Mouse (Mus musculus) stomach, postnatal 0 days (tissue): ENCODE measurements at regions not wholly inside any gene's neighbourhood (a gene's known extent, or its start where the extent isn't known, plus 50 kb on each side); places are given as distances from the start of the nearest gene placed in this dataset.

Experiments
- ATAC-seq: fragments of 200-750 bp; cut with Nextera tagmentation; 2 replicates; pipeline ENCODE4 v1.8.0; 2017; ENCODE audit not compliant: low FRiP score, low TSS enrichment
- DNase-seq: peaks from one replicate; pipeline ENCODE4 v3.0.0-alpha.2; 2016; ENCODE audit warnings: low spot score
- H3K27ac ChIP-seq: fragments of 300-500 bp; sonication (generic); replicated peaks from 2 replicates; pipeline ENCODE4 v1.5.1; 2014; ENCODE audit warnings: mild to moderate bottlenecking, control low read depth
- H3K27me3 ChIP-seq: fragments of 300-500 bp; sonication (generic); 2 replicates; pipeline ENCODE4 v1.6.1; 2014; ENCODE audit warnings: low read length; ENCODE audit not compliant: control insufficient read depth, insufficient read depth
- H3K36me3 ChIP-seq: fragments of 300-500 bp; sonication (generic); 2 replicates; pipeline ENCODE4 v1.6.1; 2014; ENCODE audit warnings: low read length, mixed read lengths; ENCODE audit not compliant: control insufficient read depth, insufficient read depth
- H3K4me1 ChIP-seq: fragments of 300-500 bp; sonication (generic); replicated peaks from 2 replicates; pipeline ENCODE4 v1.6.1; 2014; ENCODE audit warnings: antibody characterized with exemption; ENCODE audit not compliant: control insufficient read depth, insufficient read depth
- H3K4me2 ChIP-seq: fragments of 300-500 bp; sonication (generic); replicated peaks from 2 replicates; pipeline ENCODE4 v1.6.1; 2014; ENCODE audit warnings: low read depth, mild to moderate bottlenecking, control low read depth, moderate library complexity
- H3K4me3 ChIP-seq: fragments of 300-500 bp; sonication (generic); 2 replicates; pipeline ENCODE4 v1.5.1; 2014; ENCODE audit warnings: low read depth, low read length, control low read depth
- H3K9ac ChIP-seq: fragments of 300-500 bp; sonication (generic); 2 replicates; pipeline ENCODE4 v1.6.1; 2014; ENCODE audit warnings: mild to moderate bottlenecking, low read length, control low read depth, mixed read lengths
- H3K9me3 ChIP-seq: fragments of 300-500 bp; sonication (generic); 2 replicates; pipeline ENCODE4 v1.6.1; 2016; ENCODE audit warnings: low read length; ENCODE audit not compliant: control insufficient read depth
- CTCF ChIP-seq: IDR thresholded peaks from 2 replicates; pipeline ENCODE4 v1.5.1; 2016; ENCODE audit warnings: antibody characterized with exemption, low read depth, mild to moderate bottlenecking, moderate library complexity
- EP300 ChIP-seq: optimal IDR thresholded peaks from 2 replicates; pipeline ENCODE3; 2016; ENCODE audit warnings: antibody characterized with exemption
- WGBS: fragments of 180-500 bp; shearing (Covaris S2); extraction: QIAGEN DNeasy Blood & Tissue Kit; methylation state at CpG from one replicate; pipeline ENCODE4 v1.1.7; 2014; 5-methylcytosine and 5-hydroxymethylcytosine counted together

GRCm38 (mm10) chr17:62510184-62510583 is 370.9 kb downstream of the Efna5 start:
- Histone ChIP-seq H3K9me3 (no peaks in the 10 kb centered on the region), H3K27me3 (no peaks in the 10 kb centered on the region), H3K36me3 (no peaks in the 10 kb centered on the region), H3K4me1 (no peaks in the 10 kb centered on the region), H3K4me3 (no peak overlapping the region), H3K27ac (no peak overlapping the region), H3K4me2 (no peak overlapping the region), H3K9ac (no peak overlapping the region)
- TF ChIP-seq EP300 (no peak), CTCF (no peak)
- WGBS = 62% methylated on average over 4 of the region's 4 CpGs
- ATAC-seq = no peak
- no peak for DNase-seq

- Histone ChIP-seq H3K4me1 (no peaks in the 10 kb centered on the region), H3K36me3 (no peaks in the 10 kb centered on the region), H3K27me3 (no peaks in the 10 kb centered on the region), H3K4me3 (no peak overlapping the region), H3K9ac (no peak overlapping the region), H3K9me3 (no peaks in the 10 kb centered on the region), H3K27ac (no peak overlapping the region), H3K4me2 (no peak overlapping the region)
- TF ChIP-seq EP300 = no peak
- TF ChIP-seq CTCF = no peak
- DNase-seq (no peak), ATAC-seq (no peak)
- 71% methylated on average over 13 of the region's 13 CpGs for WGBS
Measured at GRCm38 (mm10) chr17:62507766-62508485, 373.2 kb downstream of the Efna5 start.

GRCm38 (mm10) chr17:62504691-62505090 is 376.4 kb downstream of the Efna5 start:
- H3K9me3 ChIP-seq = no peaks in the 10 kb centered on the region
- no peak overlapping the region for H3K4me3 ChIP-seq
- WGBS = 61% methylated on average over 6 of the region's 6 CpGs
- H3K36me3 ChIP-seq = no peaks in the 10 kb centered on the region
- no peaks in the 10 kb centered on the region for H3K27me3 ChIP-seq
- no peaks in the 10 kb centered on the region for H3K4me1 ChIP-seq
- DNase-seq (no peak), ATAC-seq (no peak)
- no peak overlapping the region for H3K4me2 ChIP-seq
- H3K27ac ChIP-seq = no peak overlapping the region
- TF ChIP-seq EP300 = no peak
- TF ChIP-seq CTCF = no peak
- H3K9ac ChIP-seq = no peak overlapping the region

- TF ChIP-seq CTCF (no peak), EP300 (no peak)
- Histone ChIP-seq H3K27ac (no peak overlapping the region), H3K36me3 (no peaks in the 10 kb centered on the region), H3K4me2 (no peak overlapping the region), H3K4me1 (no peaks in the 10 kb centered on the region), H3K27me3 (no peaks in the 10 kb centered on the region), H3K4me3 (no peak overlapping the region), H3K9ac (no peak overlapping the region), H3K9me3 (no peaks in the 10 kb centered on the region)
- 81% methylated on average over 5 of the region's 5 CpGs for WGBS
- ATAC-seq = no peak
- DNase-seq = no peak
Measured at GRCm38 (mm10) chr17:62470739-62471138, 410.4 kb downstream of the Efna5 start.

- Histone ChIP-seq H3K27ac (no peak overlapping the region), H3K4me3 (no peak overlapping the region), H3K4me1 (no peaks in the 10 kb centered on the region), H3K36me3 (no peaks in the 10 kb centered on the region), H3K27me3 (no peaks in the 10 kb centered on the region), H3K9me3 (no peaks in the 10 kb centered on the region), H3K4me2 (no peak overlapping the region), H3K9ac (no peak overlapping the region)
- ATAC-seq (no peak), DNase-seq (no peak)
- no peak for TF ChIP-seq EP300
- no peak for TF ChIP-seq CTCF
- WGBS = 92% methylated on average over 1 of the region's 1 CpGs
Measured at GRCm38 (mm10) chr17:62469367-62469766, 411.8 kb downstream of the Efna5 start.

- TF ChIP-seq EP300 (no peak), CTCF (no peak)
- no peaks in the 10 kb centered on the region for H3K27me3 ChIP-seq
- H3K4me3 ChIP-seq = no peak overlapping the region
- 77% methylated on average over 7 of the region's 7 CpGs for WGBS
- no peak overlapping the region for H3K4me2 ChIP-seq
- H3K4me1 ChIP-seq = no peaks in the 10 kb centered on the region
- ATAC-seq (no peak), DNase-seq (no peak)
- H3K27ac ChIP-seq = no peak overlapping the region
- no peaks in the 10 kb centered on the region for H3K36me3 ChIP-seq
- H3K9ac ChIP-seq = no peak overlapping the region
- H3K9me3 ChIP-seq = no peaks in the 10 kb centered on the region
Measured at GRCm38 (mm10) chr17:62468859-62469258, 412.3 kb downstream of the Efna5 start.
